Mouse (Mus musculus): ENCODE measurements around the gene Inpp5d. TPM values are rescaled to one million over a fixed set of nuclear protein-coding genes. Genes with fewer than 3 reads are reported as not detected.
A peak's percentile ranks its signal among the peaks of the same experiment; 100 is the strongest.

The Inpp5d gene
- polyA plus RNA-seq, 1 experiment from 2014 or later = 11.1 TPM

- 55% methylated on average over 5 of the region's 5 CpGs for WGBS
Measured at GRCm38 (mm10) chr1:87655101-87655500, 35.0 kb downstream of the Inpp5d start.

GRCm38 (mm10) chr1:87658063-87658462 lies 38.0 kb downstream of the Inpp5d start:
- no peaks in the 10 kb centered on the region for H3K27me3 ChIP-seq (replicated peaks; ENCODE audit: control insufficient read depth, insufficient read depth, low read length)
- no peak for ATAC-seq (ENCODE audit: low read depth)
- DNase-seq (ENCODE audit: low spot score) = no peak
- H3K9me3 ChIP-seq (ENCODE audit: control insufficient read depth, low read length) = no peaks in the 10 kb centered on the region
- no peak overlapping the region for H3K9ac ChIP-seq (ENCODE audit: low read depth, low read length)
- no peak overlapping the region for H3K4me2 ChIP-seq (ENCODE audit: low read depth, low read length)
- H3K36me3 ChIP-seq (ENCODE audit: control insufficient read depth, insufficient read depth, low read length) = no peaks in the 10 kb centered on the region
- H3K4me1 ChIP-seq (ENCODE audit: control insufficient read depth, insufficient read depth, low read length) = no peaks in the 10 kb centered on the region; the same call in 1 of the 2 replicates
- H3K27ac ChIP-seq (replicated peaks; ENCODE audit: low read depth, low read length) = no peak overlapping the region
- WGBS = 59% methylated on average over 3 of the region's 3 CpGs
- H3K4me3 ChIP-seq (ENCODE audit: low read depth, low read length) = no peak overlapping the region

More at GRCm38 (mm10) chr1:87655101-87655500, 35.0 kb downstream of the Inpp5d start:
- ATAC-seq (ENCODE audit: low read depth) (no peak), DNase-seq (ENCODE audit: low spot score) (no peak)
- Histone ChIP-seq H3K4me3 (ENCODE audit: low read depth, low read length) (no peak overlapping the region), H3K9ac (ENCODE audit: low read depth, low read length) (no peak overlapping the region), H3K27me3 (replicated peaks; ENCODE audit: control insufficient read depth, insufficient read depth, low read length) (no peaks in the 10 kb centered on the region), H3K27ac (replicated peaks; ENCODE audit: low read depth, low read length) (no peak overlapping the region), H3K4me2 (ENCODE audit: low read depth, low read length) (no peak overlapping the region), H3K4me1 (ENCODE audit: control insufficient read depth, insufficient read depth, low read length) (no peaks in the 10 kb centered on the region; the same call in 1 of the 2 replicates), H3K9me3 (ENCODE audit: control insufficient read depth, low read length) (no peaks in the 10 kb centered on the region), H3K36me3 (ENCODE audit: control insufficient read depth, insufficient read depth, low read length) (no peaks in the 10 kb centered on the region)

GRCm38 (mm10) chr1:87658485-87658884 lies 38.4 kb downstream of the Inpp5d start:
- 84% methylated on average over 2 of the region's 2 CpGs for WGBS
- Histone ChIP-seq H3K27ac (replicated peaks; ENCODE audit: low read depth, low read length) (no peak overlapping the region), H3K4me3 (ENCODE audit: low read depth, low read length) (no peak overlapping the region), H3K4me1 (ENCODE audit: control insufficient read depth, insufficient read depth, low read length) (no peaks in the 10 kb centered on the region; the same call in 1 of the 2 replicates), H3K9me3 (ENCODE audit: control insufficient read depth, low read length) (no peaks in the 10 kb centered on the region), H3K36me3 (ENCODE audit: control insufficient read depth, insufficient read depth, low read length) (no peaks in the 10 kb centered on the region), H3K27me3 (replicated peaks; ENCODE audit: control insufficient read depth, insufficient read depth, low read length) (no peaks in the 10 kb centered on the region), H3K9ac (ENCODE audit: low read depth, low read length) (no peak overlapping the region), H3K4me2 (ENCODE audit: low read depth, low read length) (no peak overlapping the region)
- ATAC-seq (ENCODE audit: low read depth) = no peak
- no peak for DNase-seq (ENCODE audit: low spot score)

GRCm38 (mm10) chr1:87658937-87659617 lies 39.0 kb downstream of the Inpp5d start:
- no peaks in the 10 kb centered on the region for H3K36me3 ChIP-seq (ENCODE audit: control insufficient read depth, insufficient read depth, low read length)
- DNase-seq (ENCODE audit: low spot score) (peak; percentile 39), ATAC-seq (ENCODE audit: low read depth) (no peak)
- no peak overlapping the region for H3K27ac ChIP-seq (replicated peaks; ENCODE audit: low read depth, low read length)
- H3K27me3 ChIP-seq (replicated peaks; ENCODE audit: control insufficient read depth, insufficient read depth, low read length) = no peaks in the 10 kb centered on the region
- H3K4me2 ChIP-seq (ENCODE audit: low read depth, low read length) = no peak overlapping the region
- no peaks in the 10 kb centered on the region; the same call in 1 of the 2 replicates for H3K4me1 ChIP-seq (ENCODE audit: control insufficient read depth, insufficient read depth, low read length)
- 68% methylated on average over 8 of the region's 8 CpGs for WGBS
- no peak overlapping the region for H3K9ac ChIP-seq (ENCODE audit: low read depth, low read length)
- no peak overlapping the region for H3K4me3 ChIP-seq (ENCODE audit: low read depth, low read length)
- no peaks in the 10 kb centered on the region for H3K9me3 ChIP-seq (ENCODE audit: control insufficient read depth, low read length)

- no peak overlapping the region for H3K4me3 ChIP-seq (ENCODE audit: low read depth, low read length)
- WGBS = 80% methylated on average over 4 of the region's 4 CpGs
- DNase-seq (ENCODE audit: low spot score) (no peak), ATAC-seq (ENCODE audit: low read depth) (no peak)
- H3K4me1 ChIP-seq (ENCODE audit: control insufficient read depth, insufficient read depth, low read length) = no peaks in the 10 kb centered on the region; the same call in 1 of the 2 replicates
- no peaks in the 10 kb centered on the region for H3K9me3 ChIP-seq (ENCODE audit: control insufficient read depth, low read length)
- H3K9ac ChIP-seq (ENCODE audit: low read depth, low read length) = no peak overlapping the region
- no peak overlapping the region for H3K27ac ChIP-seq (replicated peaks; ENCODE audit: low read depth, low read length)
- H3K27me3 ChIP-seq (replicated peaks; ENCODE audit: control insufficient read depth, insufficient read depth, low read length) = no peaks in the 10 kb centered on the region
- H3K4me2 ChIP-seq (ENCODE audit: low read depth, low read length) = no peak overlapping the region
- no peaks in the 10 kb centered on the region for H3K36me3 ChIP-seq (ENCODE audit: control insufficient read depth, insufficient read depth, low read length)
Measured at GRCm38 (mm10) chr1:87659618-87659960, 39.5 kb downstream of the Inpp5d start.

GRCm38 (mm10) chr1:87660740-87661139 lies 40.6 kb downstream of the Inpp5d start:
- ATAC-seq (ENCODE audit: low read depth) (no peak), DNase-seq (ENCODE audit: low spot score) (no peak)
- H3K36me3 ChIP-seq (ENCODE audit: control insufficient read depth, insufficient read depth, low read length) = no peaks in the 10 kb centered on the region
- no peak overlapping the region for H3K9ac ChIP-seq (ENCODE audit: low read depth, low read length)
- H3K27me3 ChIP-seq (replicated peaks; ENCODE audit: control insufficient read depth, insufficient read depth, low read length) = no peaks in the 10 kb centered on the region
- H3K4me2 ChIP-seq (ENCODE audit: low read depth, low read length) = no peak overlapping the region
- H3K4me1 ChIP-seq (ENCODE audit: control insufficient read depth, insufficient read depth, low read length) = no peaks in the 10 kb centered on the region; the same call in 1 of the 2 replicates
- no peak overlapping the region for H3K4me3 ChIP-seq (ENCODE audit: low read depth, low read length)
- WGBS = 88% methylated on average over 1 of the region's 1 CpGs
- H3K9me3 ChIP-seq (ENCODE audit: control insufficient read depth, low read length) = no peaks in the 10 kb centered on the region
- no peak overlapping the region for H3K27ac ChIP-seq (replicated peaks; ENCODE audit: low read depth, low read length)

- DNase-seq (ENCODE audit: low spot score) (no peak), ATAC-seq (ENCODE audit: low read depth) (no peak)
- no peak overlapping the region for H3K4me2 ChIP-seq (ENCODE audit: low read depth, low read length)
- H3K27me3 ChIP-seq (replicated peaks; ENCODE audit: control insufficient read depth, insufficient read depth, low read length) = no peaks in the 10 kb centered on the region
- H3K9me3 ChIP-seq (ENCODE audit: control insufficient read depth, low read length) = no peaks in the 10 kb centered on the region
- WGBS = 70% methylated on average over 2 of the region's 2 CpGs
- no peak overlapping the region for H3K27ac ChIP-seq (replicated peaks; ENCODE audit: low read depth, low read length)
- no peaks in the 10 kb centered on the region for H3K36me3 ChIP-seq (ENCODE audit: control insufficient read depth, insufficient read depth, low read length)
- no peaks in the 10 kb centered on the region; the same call in 1 of the 2 replicates for H3K4me1 ChIP-seq (ENCODE audit: control insufficient read depth, insufficient read depth, low read length)
- no peak overlapping the region for H3K9ac ChIP-seq (ENCODE audit: low read depth, low read length)
- no peak overlapping the region for H3K4me3 ChIP-seq (ENCODE audit: low read depth, low read length)
Measured at GRCm38 (mm10) chr1:87663992-87664391, 43.9 kb downstream of the Inpp5d start.

GRCm38 (mm10) chr1:87667006-87667405 lies 46.9 kb downstream of the Inpp5d start:
- Histone ChIP-seq H3K36me3 (ENCODE audit: control insufficient read depth, insufficient read depth, low read length) (no peaks in the 10 kb centered on the region), H3K27me3 (replicated peaks; ENCODE audit: control insufficient read depth, insufficient read depth, low read length) (no peaks in the 10 kb centered on the region), H3K9me3 (ENCODE audit: control insufficient read depth, low read length) (no peaks in the 10 kb centered on the region), H3K9ac (ENCODE audit: low read depth, low read length) (no peak overlapping the region), H3K4me3 (ENCODE audit: low read depth, low read length) (no peak overlapping the region), H3K4me2 (ENCODE audit: low read depth, low read length) (no peak overlapping the region), H3K4me1 (ENCODE audit: control insufficient read depth, insufficient read depth, low read length) (no peaks in the 10 kb centered on the region), H3K27ac (replicated peaks; ENCODE audit: low read depth, low read length) (no peak overlapping the region)
- DNase-seq (ENCODE audit: low spot score) (no peak), ATAC-seq (ENCODE audit: low read depth) (no peak)
- 60% methylated on average over 1 of the region's 1 CpGs for WGBS

- Histone ChIP-seq H3K27ac (replicated peaks; ENCODE audit: low read depth, low read length) (no peak overlapping the region), H3K9ac (ENCODE audit: low read depth, low read length) (no peak overlapping the region), H3K9me3 (ENCODE audit: control insufficient read depth, low read length) (no peaks in the 10 kb centered on the region), H3K4me3 (ENCODE audit: low read depth, low read length) (no peak overlapping the region), H3K4me2 (ENCODE audit: low read depth, low read length) (no peak overlapping the region), H3K27me3 (replicated peaks; ENCODE audit: control insufficient read depth, insufficient read depth, low read length) (no peaks in the 10 kb centered on the region), H3K36me3 (ENCODE audit: control insufficient read depth, insufficient read depth, low read length) (no peaks in the 10 kb centered on the region), H3K4me1 (ENCODE audit: control insufficient read depth, insufficient read depth, low read length) (no peaks in the 10 kb centered on the region)
- WGBS = 89% methylated on average over 7 of the region's 7 CpGs
- no peak for DNase-seq (ENCODE audit: low spot score)
- ATAC-seq (ENCODE audit: low read depth) = no peak
Measured at GRCm38 (mm10) chr1:87668300-87668699, 48.2 kb downstream of the Inpp5d start.

All from embryonic facial prominence, embryonic 14.5 days (tissue).